Mouse (Mus musculus): Measurements from ENCODE around the gene Vmn2r13.
"Not testable (repeated sequence)": the region's sequence is repeated elsewhere in the genome, so short reads cannot be mapped to it uniquely, and the experiment has no call there.

The Vmn2r13 gene

GRCm38 (mm10) chr5:109192099-109192498 lies at the start of gene Vmn2r13:
Vmn2r13 (minus strand) TSS chr5:109192199.
- not testable (repeated sequence) for DNase-seq (ENCODE audit: low spot score)

GRCm38 (mm10) chr5:109224608-109225007 lies 32.6 kb upstream of the Vmn2r13 start, which contains the start of gene Vmn2r14:
Vmn2r14 (minus strand) TSS chr5:109224708.
- DNase-seq (ENCODE audit: low spot score), result no peak

GRCm38 (mm10) chr5:109166851-109167250 lies 25.1 kb downstream of the Vmn2r13 start:
- DNase-seq (ENCODE audit: low spot score), result peak; percentile 62

GRCm38 (mm10) chr5:109160121-109160520 lies 31.9 kb downstream of the Vmn2r13 start:
- DNase-seq (ENCODE audit: low spot score), result peak; percentile 18

GRCm38 (mm10) chr5:109159576-109159975 lies 32.4 kb downstream of the Vmn2r13 start:
- DNase-seq (ENCODE audit: low spot score), result peak; percentile 22

GRCm38 (mm10) chr5:109158488-109159485 lies 33.2 kb downstream of the Vmn2r13 start:
- peak; percentile 61 for DNase-seq (ENCODE audit: low spot score)

- DNase-seq (ENCODE audit: low spot score), result peak; percentile 53
Measured at GRCm38 (mm10) chr5:109139546-109139945, 52.5 kb downstream of the Vmn2r13 start.

GRCm38 (mm10) chr5:109136731-109137130 lies 55.3 kb downstream of the Vmn2r13 start:
- DNase-seq (ENCODE audit: low spot score), result no peak
